Mouse (Mus musculus) kidney, adult 9 months (tissue): Measurements from ENCODE around the gene Il5ra.

ENCODE experiments used
- DNase-seq: peaks from one replicate; pipeline ENCODE4 v3.0.0; 2022

Gene Il5ra

DNA sequence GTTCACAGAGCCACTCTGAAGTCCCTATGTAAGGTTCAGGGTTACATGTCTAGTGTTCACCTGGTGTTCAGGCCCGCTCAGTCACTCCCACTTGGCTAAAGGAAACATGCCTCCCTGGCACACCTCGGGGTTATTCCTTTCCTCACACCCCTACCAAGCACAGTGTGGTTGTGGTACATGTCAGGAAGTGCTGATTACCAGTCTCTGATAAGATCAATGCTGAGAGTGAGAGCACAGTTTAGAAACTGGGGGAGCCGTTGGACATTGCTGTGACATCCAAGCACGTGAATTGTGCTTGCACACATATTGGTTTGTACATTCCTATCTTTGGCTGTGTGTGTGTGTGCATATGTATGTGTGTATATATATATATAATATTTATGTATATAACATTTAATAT lies 16.3 kb downstream of the Il5ra start:
- DNase-seq = no peak

DNA sequence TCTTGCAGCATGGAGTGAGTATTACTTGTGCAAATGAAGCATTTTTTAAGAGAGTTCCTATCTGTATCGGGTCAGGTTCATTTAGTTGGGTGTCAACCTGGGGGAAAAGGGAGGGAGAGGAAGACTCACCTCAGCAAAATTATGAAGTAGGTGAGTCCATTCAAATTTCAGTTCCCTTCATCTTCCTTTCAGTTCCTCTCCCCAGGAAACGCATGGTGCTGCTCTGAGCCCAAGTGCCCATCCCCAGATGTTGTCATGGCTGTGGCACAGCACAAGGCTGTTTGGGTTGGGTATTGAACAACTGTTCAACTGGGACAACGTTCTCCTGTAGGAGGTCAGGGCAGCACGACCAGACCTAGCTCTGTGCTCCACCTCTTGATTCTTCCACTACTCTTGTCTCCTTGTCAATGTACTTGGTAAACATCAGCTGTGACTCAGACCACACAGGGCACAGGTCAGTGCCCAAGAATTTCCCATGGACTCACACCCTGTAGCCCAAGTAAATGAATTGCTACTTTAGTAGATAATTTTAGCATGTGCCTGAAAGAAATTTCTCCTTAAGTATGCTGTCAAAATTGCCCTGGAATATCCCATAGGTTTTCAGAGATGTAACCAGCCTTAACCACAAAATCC lies 19.0 kb downstream of the Il5ra start:
- DNase-seq = peak; percentile 85

DNA sequence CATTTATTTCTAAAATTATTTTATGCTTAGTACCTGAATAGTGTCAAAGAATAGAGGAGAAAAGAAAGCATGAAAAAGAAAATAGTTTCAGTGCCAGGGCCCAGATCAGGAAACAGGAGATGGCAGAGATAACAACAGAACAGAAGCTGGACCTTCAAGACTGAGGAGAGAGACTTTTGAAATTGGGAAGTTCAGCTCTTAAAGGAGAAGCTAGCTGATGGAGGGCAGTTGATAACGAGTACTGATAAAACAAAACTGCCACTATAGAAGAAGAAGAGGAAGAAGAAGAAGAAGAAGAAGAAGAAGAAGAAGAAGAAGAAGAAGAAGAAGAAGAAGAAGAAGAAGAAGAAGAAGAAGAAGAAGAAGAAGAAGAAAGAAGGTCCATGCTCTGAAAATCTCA lies 21.1 kb downstream of the Il5ra start:
- DNase-seq = no peak

DNA sequence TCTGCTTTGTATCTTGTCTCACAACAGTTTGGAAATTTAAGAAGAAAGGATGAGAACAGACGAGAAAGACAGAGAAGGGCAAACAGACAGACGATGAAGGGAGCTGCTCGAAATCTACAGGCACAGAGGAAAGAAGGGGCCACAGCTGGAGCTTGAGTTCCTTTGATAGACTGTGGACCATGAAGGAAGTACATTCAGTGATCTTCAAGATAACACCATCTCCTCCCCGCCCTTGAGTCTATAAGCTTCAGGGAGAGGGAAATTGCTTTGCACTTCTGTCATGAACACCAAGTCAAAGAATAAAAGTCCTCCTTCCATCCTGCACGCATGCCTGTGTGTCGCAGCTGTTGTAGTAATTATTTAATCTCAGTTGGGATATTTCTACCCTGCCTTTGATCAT lies 22.8 kb downstream of the Il5ra start:
- no peak for DNase-seq

DNA sequence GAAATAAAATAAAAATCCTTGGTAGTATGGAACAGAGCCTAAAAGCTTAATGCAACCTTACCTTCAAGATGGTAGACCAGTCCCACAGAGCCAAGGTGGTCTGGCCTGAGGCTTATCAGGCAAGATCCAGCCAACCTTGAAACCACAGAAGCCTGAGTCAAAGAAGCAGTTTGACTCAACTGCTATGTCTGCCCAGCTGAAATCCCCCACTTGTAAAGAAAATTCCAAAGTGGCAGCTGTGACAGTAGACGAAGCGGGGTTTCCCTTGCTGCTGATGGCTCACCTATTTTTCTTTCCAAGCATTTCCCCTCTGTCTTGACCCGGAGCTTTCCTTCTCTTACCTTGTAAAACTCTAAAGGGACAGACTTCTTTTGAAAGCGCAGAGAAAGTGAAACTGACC lies 23.2 kb downstream of the Il5ra start:
- DNase-seq = no peak

DNA sequence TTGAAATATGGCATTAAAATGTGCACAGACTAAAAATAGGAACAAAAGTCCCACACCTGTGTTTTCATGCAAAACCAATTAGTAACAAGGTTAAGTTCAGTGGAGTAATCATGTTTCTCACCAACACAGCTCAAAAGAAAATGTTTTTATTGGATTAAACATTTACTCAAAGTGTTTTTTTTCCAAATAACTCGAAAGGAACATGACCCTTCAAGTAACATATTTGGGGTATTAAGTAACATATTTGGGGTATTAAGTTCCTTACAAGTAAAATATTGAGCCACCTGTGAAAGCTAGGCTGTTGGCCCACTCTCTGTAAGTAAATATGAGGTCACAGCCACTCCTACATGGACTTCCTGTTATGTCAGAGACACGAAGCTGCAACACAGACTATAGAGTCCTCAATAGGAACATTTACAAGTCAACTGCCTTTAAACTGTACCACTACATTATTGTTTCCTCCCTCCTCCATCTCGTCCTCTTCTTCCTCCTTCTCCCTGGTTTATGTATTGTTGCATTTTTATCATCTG lies 43.3 kb downstream of the Il5ra start:
- peak; percentile 76 for DNase-seq

DNA sequence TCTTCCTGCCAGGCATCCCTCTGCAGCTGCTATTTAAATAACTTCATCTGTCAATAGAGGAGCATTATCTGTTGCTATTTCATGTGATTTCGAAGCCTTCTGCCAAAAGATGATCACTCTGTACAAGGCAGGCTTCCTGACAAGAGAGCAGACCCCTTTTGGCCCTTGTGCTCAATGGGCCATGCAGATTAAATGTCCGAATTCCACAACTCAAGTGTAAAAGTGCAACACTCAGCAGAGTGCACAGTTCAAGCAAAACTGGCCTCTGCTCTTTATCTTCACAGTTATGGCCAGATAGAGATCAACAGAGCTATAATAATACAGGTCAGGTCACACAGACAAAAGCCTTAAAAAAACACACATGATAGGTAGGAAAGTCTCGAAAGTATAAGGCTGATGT lies 46.9 kb downstream of the Il5ra start:
- peak; percentile 84 for DNase-seq

GRCm38 (mm10) chr6:106675581-106675980 lies 73.3 kb downstream of the Il5ra start:
- DNase-seq = no peak

DNA sequence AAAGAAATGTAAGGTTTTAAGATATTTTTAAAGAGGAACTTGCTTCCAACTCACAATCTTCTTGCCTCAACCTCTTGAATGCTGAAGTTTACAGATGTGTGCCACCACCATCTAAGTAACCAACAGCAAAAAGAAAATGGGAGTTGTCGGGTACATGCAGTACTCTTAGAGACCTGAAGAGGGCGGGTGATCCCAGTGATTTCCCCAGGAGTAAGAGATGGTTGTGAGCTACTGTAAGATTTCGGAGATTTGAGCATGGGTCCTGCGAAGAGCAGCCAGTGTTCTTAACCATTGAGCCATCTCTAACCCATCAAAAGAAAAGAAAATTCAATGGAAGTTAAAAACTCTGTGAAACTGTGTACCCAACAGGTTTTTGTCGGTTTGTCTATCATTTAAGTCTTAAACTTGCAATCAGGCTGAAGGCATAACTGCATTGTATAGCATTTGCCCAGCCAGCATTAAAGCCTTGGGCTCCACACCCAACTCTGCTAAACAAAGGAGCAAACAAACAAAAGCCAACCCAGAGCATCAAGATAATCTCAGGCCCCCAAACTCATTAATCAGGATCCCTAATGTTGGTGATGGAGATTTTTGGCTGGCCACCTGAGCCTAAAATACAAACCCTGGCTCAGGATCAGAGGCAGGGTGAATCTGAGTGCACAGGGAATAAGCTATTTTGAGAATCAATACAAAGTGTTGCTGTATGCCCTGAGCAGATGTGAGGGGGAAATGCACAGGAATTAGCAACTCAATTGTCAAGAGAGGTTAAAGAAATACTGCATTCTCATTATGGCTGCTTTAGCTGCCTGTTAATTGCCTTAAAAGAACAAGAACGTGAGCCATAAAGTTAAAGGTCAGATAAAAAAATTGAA lies 84.8 kb downstream of the Il5ra start:
- peak; percentile 77 for DNase-seq
